In the genomic region with DNA sequence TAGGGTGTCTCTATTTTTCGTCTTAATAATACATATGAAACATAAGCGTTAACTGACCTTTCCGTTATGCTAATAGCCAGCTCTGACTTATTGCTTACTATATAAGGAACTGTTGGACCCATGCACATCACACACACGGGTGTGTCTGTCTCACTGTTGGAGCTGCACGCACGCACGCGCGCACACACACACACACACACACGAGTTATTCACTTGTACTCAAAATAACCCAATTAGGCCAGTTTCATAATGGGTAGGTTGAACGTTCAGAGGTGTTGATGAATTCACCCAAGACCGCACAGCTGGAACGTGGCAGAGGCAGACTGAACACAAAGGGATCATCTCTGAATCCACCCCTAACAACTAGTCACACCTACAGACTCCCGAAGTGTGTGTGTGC, we compare ENCODE assay signal across 20 mouse cellular contexts.
A peak's percentile ranks its signal among the peaks of the same experiment; 100 is the strongest.
DNase-seq lines count a peak whose midpoint lies in the region; ATAC-seq and TF ChIP-seq lines count a peak whose summit lies in the region.
"Had no signal": no experiment of that assay in that cellular context is flagged by ENCODE, and none has a peak within 500 bp of the region (broad histone marks: within the 10 kb centered on the region; RNA-seq: fewer than 3 reads in every experiment).

No protein-coding gene starts in this region.

- no peak for ATAC-seq in forebrain, postnatal 0 days
- ATAC-seq in neural tube, embryonic 12.5 days (ENCODE audit: low FRiP score, low read depth) = peak; percentile 15; the same call in 1 of the 2 replicates
- 0 out of 2 replicates have a peak, but pooled peaks have one; percentile 43 for ATAC-seq in hindbrain, embryonic 16.5 days
- ATAC-seq: CD4-positive, CD25-positive, alpha-beta regulatory T cell, adult 4 months; lung, postnatal 0 days; Patski had no signal

- 68% methylated on average over 14 of the region's 14 CpGs for WGBS in forebrain, embryonic 10.5 days
- WGBS in forebrain, postnatal 0 days = 35% methylated on average over 14 of the region's 14 CpGs
- WGBS in neural tube, embryonic 12.5 days = 84% methylated on average over 14 of the region's 14 CpGs
- WGBS in hindbrain, embryonic 16.5 days = 74% methylated on average over 14 of the region's 14 CpGs
- 86% methylated on average over 14 of the region's 14 CpGs for WGBS in embryonic facial prominence, embryonic 10.5 days

- H3K4me1 ChIP-seq in forebrain, embryonic 10.5 days = peaks cover 31% of the 10 kb centered on the region
- peaks cover 13% of the 10 kb centered on the region for H3K4me1 ChIP-seq in forebrain, postnatal 0 days (ENCODE audit: insufficient read depth)
- H3K4me1 ChIP-seq in neural tube, embryonic 12.5 days = peaks cover 13% of the 10 kb centered on the region
- peaks cover 10% of the 10 kb centered on the region for H3K4me1 ChIP-seq in hindbrain, embryonic 16.5 days (ENCODE audit: control insufficient read depth, insufficient read depth, low read depth, low read length)
- H3K4me1 ChIP-seq in embryonic facial prominence, embryonic 10.5 days = peaks cover 19% of the 10 kb centered on the region

- peaks cover 49% of the 10 kb centered on the region for H3K27me3 ChIP-seq in forebrain, embryonic 10.5 days (ENCODE audit: poor library complexity, severe bottlenecking)
- no peaks in the 10 kb centered on the region; the same call in 1 of the 2 replicates for H3K27me3 ChIP-seq in forebrain, postnatal 0 days (ENCODE audit: insufficient read depth, low read length)
- no peaks in the 10 kb centered on the region for H3K27me3 ChIP-seq in neural tube, embryonic 12.5 days (replicated peaks)
- H3K27me3 ChIP-seq in hindbrain, embryonic 16.5 days (replicated peaks; ENCODE audit: control insufficient read depth, insufficient read depth, low read length) = no peaks in the 10 kb centered on the region
- H3K27me3 ChIP-seq in embryonic facial prominence, embryonic 10.5 days (replicated peaks; ENCODE audit: low read depth, poor library complexity, severe bottlenecking) = peaks cover 15% of the 10 kb centered on the region
- H3K27me3 ChIP-seq: heart, embryonic 13.5 days; Patski had no signal

- no peaks in the 10 kb centered on the region for H3K9me3 ChIP-seq in forebrain, embryonic 10.5 days
- H3K9me3 ChIP-seq in forebrain, postnatal 0 days (ENCODE audit: low read length) = no peaks in the 10 kb centered on the region
- H3K9me3 ChIP-seq in neural tube, embryonic 12.5 days = no peaks in the 10 kb centered on the region
- H3K9me3 ChIP-seq in hindbrain, embryonic 16.5 days (ENCODE audit: control insufficient read depth, low read length) = no peaks in the 10 kb centered on the region
- H3K9me3 ChIP-seq in embryonic facial prominence, embryonic 10.5 days = no peaks in the 10 kb centered on the region
- H3K9me3 ChIP-seq: heart, embryonic 13.5 days; limb, embryonic 15.5 days had no signal

- TF ChIP-seq CTCF in forebrain, postnatal 0 days (IDR thresholded peaks at IDR 0.05; ENCODE audit: low read depth) = no peak

- peak overlapping the region; percentile 65; the same call in 1 of the 2 replicates for H3K27ac ChIP-seq in forebrain, embryonic 10.5 days
- no peak overlapping the region for H3K27ac ChIP-seq in forebrain, postnatal 0 days (ENCODE audit: low read depth, low read length)
- H3K27ac ChIP-seq in neural tube, embryonic 12.5 days = no peak overlapping the region
- H3K27ac ChIP-seq in hindbrain, embryonic 16.5 days (ENCODE audit: low read depth, low read length) = no peak overlapping the region
- no peak overlapping the region for H3K27ac ChIP-seq in embryonic facial prominence, embryonic 10.5 days (replicated peaks)
- H3K27ac ChIP-seq: heart, embryonic 13.5 days; limb, embryonic 15.5 days had no signal

- H3K4me3 ChIP-seq in forebrain, embryonic 10.5 days = no peak overlapping the region
- H3K4me3 ChIP-seq in forebrain, postnatal 0 days (ENCODE audit: low read depth, low read length) = no peak overlapping the region
- H3K4me3 ChIP-seq in neural tube, embryonic 12.5 days = no peak overlapping the region
- H3K4me3 ChIP-seq in hindbrain, embryonic 16.5 days (ENCODE audit: low read length) = no peak overlapping the region
- H3K4me3 ChIP-seq in embryonic facial prominence, embryonic 10.5 days = no peak overlapping the region
- H3K4me3 ChIP-seq: heart, embryonic 13.5 days; limb, embryonic 15.5 days had no signal

- H3K9ac ChIP-seq in forebrain, postnatal 0 days = no peak overlapping the region
- H3K9ac ChIP-seq in neural tube, embryonic 12.5 days = no peak overlapping the region
- no peak overlapping the region for H3K9ac ChIP-seq in hindbrain, embryonic 16.5 days (ENCODE audit: low read depth, low read length)
- H3K9ac ChIP-seq: heart, embryonic 13.5 days; limb, embryonic 15.5 days had no signal

- H3K36me3 ChIP-seq in forebrain, embryonic 10.5 days (replicated peaks) = no peaks in the 10 kb centered on the region
- H3K36me3 ChIP-seq in forebrain, postnatal 0 days (ENCODE audit: insufficient read depth) = no peaks in the 10 kb centered on the region
- no peaks in the 10 kb centered on the region for H3K36me3 ChIP-seq in neural tube, embryonic 12.5 days
- no peaks in the 10 kb centered on the region for H3K36me3 ChIP-seq in hindbrain, embryonic 16.5 days (ENCODE audit: control insufficient read depth, insufficient read depth, low read length)
- H3K36me3 ChIP-seq in embryonic facial prominence, embryonic 10.5 days (replicated peaks) = no peaks in the 10 kb centered on the region
- H3K36me3 ChIP-seq: heart, embryonic 13.5 days; limb, embryonic 15.5 days had no signal

- H3K4me2 ChIP-seq in forebrain, postnatal 0 days (ENCODE audit: low read depth) = no peak overlapping the region
- no peak overlapping the region for H3K4me2 ChIP-seq in neural tube, embryonic 12.5 days (replicated peaks)
- no peak overlapping the region for H3K4me2 ChIP-seq in hindbrain, embryonic 16.5 days (ENCODE audit: low read length)
- H3K4me2 ChIP-seq: heart, embryonic 13.5 days had no signal

- no peak for DNase-seq in forebrain, embryonic 10.5 days (ENCODE audit: extremely low spot score, low spot score)
- DNase-seq in forebrain, postnatal 0 days = no peak
- no peak for DNase-seq in neural tube, embryonic 10.5 days (ENCODE audit: extremely low spot score, low spot score)
- no peak for DNase-seq in cerebellum, adult 18-20 months
- no peak for DNase-seq in embryonic facial prominence, embryonic 10.5 days (ENCODE audit: low spot score)
- no peak for DNase-seq in thymus, postnatal 10 days (ENCODE audit: low spot score in 2 of 2)
- DNase-seq: adrenal gland, adult 8-10 months; cerebellum, postnatal 14 days; heart, adult 18-20 months; heart, postnatal 36 days; kidney, adult 9 months; kidney, postnatal 36 days; right cerebral cortex, postnatal 4 days had no signal
